Mouse (Mus musculus) limb, embryonic 12.5 days (tissue): Measurements from ENCODE around the gene Map3k9. TPM values are rescaled to one million over a fixed set of nuclear protein-coding genes. Genes with fewer than 3 reads are reported as not detected.

Source experiments
- ATAC-seq: fragments of 200-750 bp; cut with Nextera tagmentation; 2 replicates; pipeline ENCODE4 v1.8.0; 2017; ENCODE audit warnings: low read depth, moderate TSS enrichment; ENCODE audit not compliant: insufficient number of reproducible peaks, insufficient read depth, low FRiP score, low TSS enrichment
- H3K27ac ChIP-seq: fragments of 300-500 bp; sonication (generic); 2 replicates; pipeline ENCODE4 v1.5.1; 2016; ENCODE audit warnings: mild to moderate bottlenecking, moderate library complexity
- H3K27me3 ChIP-seq: fragments of 300-500 bp; sonication (generic); 2 replicates; pipeline ENCODE4 v1.6.1; 2016; ENCODE audit warnings: mild to moderate bottlenecking, moderate library complexity
- H3K36me3 ChIP-seq: fragments of 300-500 bp; sonication (generic); 2 replicates; pipeline ENCODE4 v1.6.1; 2016; ENCODE audit warnings: mild to moderate bottlenecking, moderate library complexity
- H3K4me1 ChIP-seq: fragments of 300-500 bp; sonication (generic); replicated peaks from 2 replicates; pipeline ENCODE4 v1.6.1; 2016
- H3K4me2 ChIP-seq: fragments of 300-500 bp; sonication (generic); 2 replicates; pipeline ENCODE4 v1.6.1; 2016; ENCODE audit warnings: mild to moderate bottlenecking, moderate library complexity
- H3K4me3 ChIP-seq: fragments of 300-500 bp; sonication (generic); replicated peaks from 2 replicates; pipeline ENCODE4 v1.5.1; 2016; ENCODE audit warnings: mild to moderate bottlenecking
- H3K9ac ChIP-seq: fragments of 300-500 bp; sonication (generic); replicated peaks from 2 replicates; pipeline ENCODE4 v1.6.1; 2016; ENCODE audit warnings: mild to moderate bottlenecking, moderate library complexity
- H3K9me3 ChIP-seq: fragments of 300-500 bp; sonication (generic); 2 replicates; pipeline ENCODE4 v1.6.1; 2016; ENCODE audit warnings: mild to moderate bottlenecking, moderate library complexity
- WGBS: fragments of 180-500 bp; shearing (Covaris S2); methylation state at CpG from one replicate; pipeline ENCODE4 v1.1.7; 2016; 5-methylcytosine and 5-hydroxymethylcytosine counted together
- polyA plus RNA-seq: library from polyadenylated mRNA; unstranded; fragments of >200 nt; fragmentation: Nextera tagmentation; extraction: Ambion mirVana; gene quantifications from 2 replicates; pipeline ENCODE4 v1.2.1, GENCODE M21; 2016

Map3k9 gene
- polyA plus RNA-seq, 1 experiment from 2014 or later = 0.98 TPM

- no peaks in the 10 kb centered on the region for H3K4me1 ChIP-seq
- ATAC-seq = no peak
- no peaks in the 10 kb centered on the region for H3K9me3 ChIP-seq
- WGBS = 71% methylated on average over 3 of the region's 3 CpGs
- no peak overlapping the region for H3K9ac ChIP-seq
- no peak overlapping the region for H3K4me2 ChIP-seq
- H3K27me3 ChIP-seq = no peaks in the 10 kb centered on the region
- H3K36me3 ChIP-seq = no peaks in the 10 kb centered on the region
- H3K4me3 ChIP-seq = no peak overlapping the region
- no peak overlapping the region for H3K27ac ChIP-seq
Observed at GRCm38 (mm10) chr12:81748918-81749317, 32.1 kb downstream of the Map3k9 start.

DNA sequence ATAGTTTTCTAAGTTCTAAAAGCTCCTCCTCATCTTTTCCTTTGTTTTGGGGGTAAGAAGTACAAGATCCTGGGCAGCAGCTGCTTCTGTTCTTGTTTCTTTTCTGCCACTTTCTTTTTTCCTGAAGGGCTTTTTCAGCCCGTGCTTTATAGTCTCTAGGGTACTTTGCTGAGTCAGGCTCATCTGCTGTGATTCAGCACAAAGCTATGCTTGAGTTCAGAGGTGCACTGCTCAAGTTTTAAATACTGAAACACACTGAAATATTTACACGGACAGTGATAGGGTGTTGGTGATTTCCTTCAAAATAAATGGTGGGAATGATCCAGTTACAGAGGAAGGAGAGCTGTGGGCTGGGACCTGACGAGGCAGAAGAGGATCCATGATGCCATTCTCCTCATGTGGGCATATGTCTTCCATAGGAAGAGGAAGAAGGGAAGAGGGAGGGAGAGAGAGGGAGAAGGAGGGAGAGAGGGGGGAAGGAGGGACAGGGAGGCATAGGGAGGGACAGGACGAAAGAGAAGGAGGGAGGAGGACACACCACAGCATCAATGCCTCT is 32.9 kb downstream of the Map3k9 start:
- Histone ChIP-seq H3K4me1 (no peaks in the 10 kb centered on the region), H3K4me2 (no peak overlapping the region), H3K27ac (no peak overlapping the region), H3K9ac (no peak overlapping the region), H3K9me3 (no peaks in the 10 kb centered on the region), H3K27me3 (no peaks in the 10 kb centered on the region), H3K36me3 (no peaks in the 10 kb centered on the region), H3K4me3 (no peak overlapping the region)
- ATAC-seq = no peak
- 51% methylated on average over 4 of the region's 4 CpGs for WGBS

GRCm38 (mm10) chr12:81746400-81747024 is 34.5 kb downstream of the Map3k9 start:
- Histone ChIP-seq H3K27ac (no peak overlapping the region), H3K36me3 (no peaks in the 10 kb centered on the region), H3K27me3 (no peaks in the 10 kb centered on the region), H3K9me3 (no peaks in the 10 kb centered on the region), H3K4me3 (no peak overlapping the region), H3K9ac (no peak overlapping the region), H3K4me1 (no peaks in the 10 kb centered on the region), H3K4me2 (no peak overlapping the region)
- WGBS = 80% methylated on average over 9 of the region's 9 CpGs
- no peak for ATAC-seq

GRCm38 (mm10) chr12:81735246-81736070 is 45.5 kb downstream of the Map3k9 start:
- Histone ChIP-seq H3K4me2 (no peak overlapping the region), H3K4me3 (no peak overlapping the region), H3K4me1 (0 out of 2 replicates have a peak, but pooled peaks cover 2% of the 10 kb centered on the region), H3K9ac (no peak overlapping the region), H3K36me3 (no peaks in the 10 kb centered on the region), H3K27me3 (no peaks in the 10 kb centered on the region), H3K27ac (no peak overlapping the region), H3K9me3 (no peaks in the 10 kb centered on the region)
- WGBS = 85% methylated on average over 11 of the region's 11 CpGs
- ATAC-seq = no peak

DNA sequence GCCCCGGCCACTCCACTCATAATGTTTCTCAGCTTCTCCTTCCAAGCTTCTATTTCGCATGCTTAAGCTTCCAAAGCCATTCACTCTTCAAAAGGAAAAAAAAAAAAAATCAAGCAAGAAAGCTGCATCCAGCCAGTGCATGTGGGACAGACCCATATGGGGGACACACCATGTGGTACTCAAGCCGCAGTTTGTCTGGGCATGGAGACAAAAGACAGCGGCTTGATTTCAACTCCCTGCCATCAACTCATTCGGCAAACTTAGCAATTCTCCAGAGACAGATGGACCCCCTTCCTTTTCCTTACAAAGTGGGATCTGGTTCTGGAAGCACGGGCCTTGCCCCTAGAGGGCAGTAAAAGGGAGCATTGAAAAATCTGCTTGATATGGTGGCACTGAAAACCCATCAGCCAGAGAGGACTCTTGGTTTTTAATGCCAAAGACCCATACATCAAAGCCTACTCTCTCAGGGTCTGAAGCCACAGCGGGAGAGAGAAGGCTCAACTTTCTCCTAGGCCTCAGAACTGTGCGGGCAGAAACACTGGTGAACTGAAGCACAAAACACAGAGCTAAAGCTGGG is 54.6 kb downstream of the Map3k9 start:
- WGBS = 86% methylated on average over 8 of the region's 8 CpGs
- Histone ChIP-seq H3K36me3 (no peaks in the 10 kb centered on the region), H3K27me3 (no peaks in the 10 kb centered on the region), H3K9ac (no peak overlapping the region), H3K4me3 (no peak overlapping the region), H3K4me1 (no peaks in the 10 kb centered on the region), H3K4me2 (no peak overlapping the region), H3K27ac (no peak overlapping the region), H3K9me3 (no peaks in the 10 kb centered on the region)
- no peak for ATAC-seq

DNA sequence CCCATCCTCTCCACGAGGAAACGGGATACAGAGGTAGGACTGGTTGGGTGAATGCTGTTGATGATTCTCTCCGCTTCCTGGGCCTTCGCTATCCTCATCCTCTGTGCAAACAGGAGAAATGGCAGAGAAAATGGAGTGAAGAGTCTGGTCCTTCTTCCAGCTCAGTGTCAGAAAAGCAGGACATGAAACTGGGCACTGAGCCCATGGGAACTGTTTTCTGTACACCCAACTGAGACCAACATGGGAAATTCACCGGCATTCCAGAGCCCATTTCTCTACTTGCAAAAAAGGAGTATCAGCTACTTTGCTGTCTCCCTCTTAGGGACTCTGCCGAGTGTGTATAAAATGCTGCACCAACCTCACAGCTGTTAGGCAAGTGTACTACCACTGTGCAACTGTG is 56.2 kb downstream of the Map3k9 start:
- Histone ChIP-seq H3K4me2 (no peak overlapping the region), H3K27ac (no peak overlapping the region), H3K4me1 (no peaks in the 10 kb centered on the region), H3K9me3 (no peaks in the 10 kb centered on the region), H3K9ac (no peak overlapping the region), H3K4me3 (no peak overlapping the region), H3K27me3 (no peaks in the 10 kb centered on the region), H3K36me3 (no peaks in the 10 kb centered on the region)
- no peak for ATAC-seq
- 94% methylated on average over 6 of the region's 6 CpGs for WGBS

DNA sequence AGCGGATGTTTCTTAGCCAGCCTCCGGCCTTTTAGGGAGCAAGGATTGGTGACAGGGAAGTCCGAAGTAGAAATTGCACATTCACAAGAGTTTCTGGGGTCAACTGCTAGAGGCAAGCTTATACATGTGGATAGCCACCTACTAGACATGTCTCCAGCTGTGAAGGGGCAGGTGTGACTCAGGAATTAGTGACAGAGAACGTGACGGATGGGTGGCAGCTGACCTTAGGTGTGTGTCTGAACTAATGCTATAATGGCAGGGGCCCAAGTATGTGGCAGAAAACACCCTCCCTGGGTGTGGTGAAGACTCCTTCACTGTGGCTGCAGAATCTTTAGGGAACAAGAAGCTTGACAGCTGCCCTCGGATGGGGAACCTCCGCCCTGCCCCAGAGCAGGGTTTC is 57.6 kb downstream of the Map3k9 start:
- 82% methylated on average over 7 of the region's 7 CpGs for WGBS
- Histone ChIP-seq H3K27me3 (no peaks in the 10 kb centered on the region), H3K9me3 (no peaks in the 10 kb centered on the region), H3K4me3 (no peak overlapping the region), H3K9ac (no peak overlapping the region), H3K27ac (no peak overlapping the region), H3K4me1 (no peaks in the 10 kb centered on the region), H3K36me3 (no peaks in the 10 kb centered on the region), H3K4me2 (no peak overlapping the region)
- ATAC-seq = no peak

DNA sequence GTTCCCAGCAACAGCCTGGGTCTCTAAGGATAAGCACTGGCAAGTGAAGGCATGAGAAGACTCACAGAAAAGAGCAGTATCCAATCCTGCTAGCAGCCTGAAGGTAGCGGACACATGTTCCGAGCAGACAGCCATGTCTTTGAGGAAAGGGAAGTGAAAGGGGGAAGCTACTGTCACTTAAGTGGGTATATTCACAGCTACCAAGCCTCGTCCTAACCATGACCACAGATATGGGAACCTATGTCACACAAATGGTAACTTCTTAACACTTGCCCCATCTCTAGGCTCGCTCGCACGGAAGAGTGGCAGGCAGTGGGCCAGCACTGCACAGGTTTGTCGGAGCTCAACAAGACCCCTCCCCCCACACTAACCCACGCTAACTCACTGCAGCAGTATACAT is 61.3 kb downstream of the Map3k9 start:
- Histone ChIP-seq H3K4me1 (no peaks in the 10 kb centered on the region), H3K4me3 (no peak overlapping the region), H3K9ac (no peak overlapping the region), H3K4me2 (no peak overlapping the region), H3K27me3 (no peaks in the 10 kb centered on the region), H3K9me3 (no peaks in the 10 kb centered on the region), H3K36me3 (no peaks in the 10 kb centered on the region), H3K27ac (no peak overlapping the region)
- 94% methylated on average over 8 of the region's 8 CpGs for WGBS
- ATAC-seq = no peak

DNA sequence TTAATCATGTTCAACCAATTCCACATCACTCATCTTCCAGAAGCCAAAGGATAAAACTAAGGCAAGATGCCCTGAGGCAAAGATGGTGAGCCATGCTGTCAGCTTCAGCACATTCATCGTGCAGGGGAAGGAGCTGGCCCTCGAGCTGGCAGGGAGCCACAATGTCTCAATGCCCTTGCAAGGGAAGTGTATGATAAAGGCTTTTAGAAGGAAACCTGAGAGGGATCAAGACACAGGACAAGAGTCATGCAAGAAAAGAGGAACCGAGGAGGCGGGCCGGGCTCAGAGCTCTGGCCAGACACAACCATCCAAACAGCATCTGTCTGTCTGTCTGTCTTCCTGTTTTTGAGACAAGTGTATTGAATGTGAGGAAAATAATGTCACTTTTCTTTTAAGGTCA is 61.8 kb downstream of the Map3k9 start:
- WGBS = 82% methylated on average over 5 of the region's 5 CpGs
- no peak overlapping the region for H3K27ac ChIP-seq

GRCm38 (mm10) chr12:81712618-81713017 is 68.4 kb downstream of the Map3k9 start:
- WGBS = 78% methylated on average over 4 of the region's 4 CpGs
- H3K36me3 ChIP-seq = no peaks in the 10 kb centered on the region
- no peaks in the 10 kb centered on the region for H3K4me1 ChIP-seq
- H3K9ac ChIP-seq = no peak overlapping the region
- no peaks in the 10 kb centered on the region for H3K27me3 ChIP-seq
- H3K4me3 ChIP-seq = no peak overlapping the region
- H3K4me2 ChIP-seq = no peak overlapping the region
- no peak overlapping the region for H3K27ac ChIP-seq
- no peak for ATAC-seq
- peaks cover 8% of the 10 kb centered on the region; the same call in 1 of the 2 replicates for H3K9me3 ChIP-seq

More for the DNA sequence above, 61.8 kb downstream of the Map3k9 start:
- H3K36me3 ChIP-seq = no peaks in the 10 kb centered on the region
- no peak overlapping the region for H3K9ac ChIP-seq
- no peak for ATAC-seq
- no peak overlapping the region for H3K4me2 ChIP-seq
- no peaks in the 10 kb centered on the region for H3K27me3 ChIP-seq
- H3K4me1 ChIP-seq = no peaks in the 10 kb centered on the region
- H3K4me3 ChIP-seq = no peak overlapping the region
- no peaks in the 10 kb centered on the region for H3K9me3 ChIP-seq

DNA sequence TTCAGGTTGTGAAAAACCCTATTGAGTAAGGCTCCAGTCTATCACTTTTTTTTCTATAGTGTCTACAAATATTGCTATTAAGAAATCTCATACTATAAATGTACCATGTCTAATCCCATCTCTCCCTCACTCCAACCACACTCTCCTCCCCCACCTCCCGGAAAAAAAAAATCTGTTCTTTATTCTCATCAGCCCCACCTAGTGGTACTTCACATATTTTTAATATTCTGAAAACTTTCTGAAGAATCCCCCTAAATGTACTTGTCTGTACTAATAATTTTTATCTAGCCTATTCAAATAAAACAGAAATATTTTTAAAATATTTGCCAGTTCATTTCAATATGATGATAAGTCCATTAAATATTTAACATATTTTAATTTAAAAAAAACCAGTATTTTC is 78.1 kb downstream of the Map3k9 start:
- no peak overlapping the region for H3K4me3 ChIP-seq
- no peak for ATAC-seq
- no peaks in the 10 kb centered on the region for H3K27me3 ChIP-seq
- H3K27ac ChIP-seq = no peak overlapping the region
- H3K9ac ChIP-seq = no peak overlapping the region
- 12% methylated on average over 1 of the region's 1 CpGs for WGBS
- H3K36me3 ChIP-seq = no peaks in the 10 kb centered on the region
- H3K9me3 ChIP-seq = peaks cover 7% of the 10 kb centered on the region; the same call in 1 of the 2 replicates
- no peak overlapping the region for H3K4me2 ChIP-seq
- H3K4me1 ChIP-seq = no peaks in the 10 kb centered on the region
